11 mouse cellular contexts compared by ENCODE assay signal in genomic region chr5:131526666-131527065, GRCm38 (mm10).
DNase-seq lines count a peak whose midpoint lies in the region; ATAC-seq lines count a peak whose summit lies in the region.
"Had no signal": no experiment of that assay in that cellular context is flagged by ENCODE, and none has a peak within 500 bp of the region (broad histone marks: within the 10 kb centered on the region; RNA-seq: fewer than 3 reads in every experiment).

No protein-coding gene starts in this region.

- H3K9me3 ChIP-seq in midbrain, embryonic 13.5 days: no peaks in the 10 kb centered on the region
- no peaks in the 10 kb centered on the region for H3K9me3 ChIP-seq in midbrain, embryonic 15.5 days
- no peaks in the 10 kb centered on the region for H3K9me3 ChIP-seq in embryonic facial prominence, embryonic 11.5 days (replicated peaks; ENCODE audit: control insufficient read depth, low read length)
- H3K9me3 ChIP-seq in intestine, embryonic 16.5 days (ENCODE audit: control insufficient read depth, low read length): no peaks in the 10 kb centered on the region

- WGBS in midbrain, embryonic 13.5 days: 16% methylated on average over 3 of the region's 3 CpGs
- 15% methylated on average over 3 of the region's 3 CpGs for WGBS in midbrain, embryonic 15.5 days
- WGBS in embryonic facial prominence, embryonic 11.5 days: 11% methylated on average over 3 of the region's 3 CpGs
- 51% methylated on average over 3 of the region's 3 CpGs for WGBS in intestine, embryonic 16.5 days

- H3K4me2 ChIP-seq in midbrain, embryonic 13.5 days (replicated peaks): 0 out of 2 replicates have a peak overlapping the region, but pooled peaks have one; percentile 1
- H3K4me2 ChIP-seq in midbrain, embryonic 15.5 days: no peak overlapping the region
- H3K4me2 ChIP-seq in embryonic facial prominence, embryonic 11.5 days (ENCODE audit: low read depth, low read length): no peak overlapping the region
- H3K4me2 ChIP-seq in intestine, embryonic 16.5 days (ENCODE audit: low read depth, low read length): no peak overlapping the region

- no peak overlapping the region for H3K27ac ChIP-seq in midbrain, embryonic 13.5 days
- no peak overlapping the region for H3K27ac ChIP-seq in midbrain, embryonic 15.5 days
- no peak overlapping the region for H3K27ac ChIP-seq in embryonic facial prominence, embryonic 11.5 days (replicated peaks; ENCODE audit: low read depth, low read length)
- no peak overlapping the region for H3K27ac ChIP-seq in intestine, embryonic 16.5 days (ENCODE audit: low read length)

- no peaks in the 10 kb centered on the region for H3K27me3 ChIP-seq in midbrain, embryonic 13.5 days
- no peaks in the 10 kb centered on the region for H3K27me3 ChIP-seq in midbrain, embryonic 15.5 days (replicated peaks)
- no peaks in the 10 kb centered on the region for H3K27me3 ChIP-seq in embryonic facial prominence, embryonic 11.5 days (ENCODE audit: control insufficient read depth, insufficient read depth, low read length)
- H3K27me3 ChIP-seq in intestine, embryonic 16.5 days (replicated peaks; ENCODE audit: control insufficient read depth, insufficient read depth, low read length): no peaks in the 10 kb centered on the region

- peaks cover 9% of the 10 kb centered on the region; the same call in 1 of the 2 replicates for H3K36me3 ChIP-seq in midbrain, embryonic 13.5 days
- H3K36me3 ChIP-seq in midbrain, embryonic 15.5 days (replicated peaks): no peaks in the 10 kb centered on the region
- peaks cover 5% of the 10 kb centered on the region for H3K36me3 ChIP-seq in embryonic facial prominence, embryonic 11.5 days (replicated peaks; ENCODE audit: control insufficient read depth, insufficient read depth, low read depth, low read length)
- H3K36me3 ChIP-seq in intestine, embryonic 16.5 days (ENCODE audit: control insufficient read depth, insufficient read depth, low read length): no peaks in the 10 kb centered on the region

- ATAC-seq in midbrain, embryonic 13.5 days: no peak
- no peak for ATAC-seq in midbrain, embryonic 15.5 days (replicated peaks)
- no peak; the same call in 1 of the 2 replicates for ATAC-seq in embryonic facial prominence, embryonic 11.5 days (replicated peaks; ENCODE audit: insufficient number of reproducible peaks, low FRiP score, low TSS enrichment, low read depth)
- no peak for ATAC-seq in intestine, embryonic 16.5 days
- no peak for ATAC-seq in monocyte, adult 5-6 weeks (replicated peaks; ENCODE audit: insufficient number of reproducible peaks, low FRiP score, low TSS enrichment, poor library complexity, severe bottlenecking)
- ATAC-seq: intestine, postnatal 0 days had no signal

- no peak overlapping the region for H3K9ac ChIP-seq in midbrain, embryonic 13.5 days (replicated peaks)
- no peak overlapping the region for H3K9ac ChIP-seq in midbrain, embryonic 15.5 days
- H3K9ac ChIP-seq in embryonic facial prominence, embryonic 11.5 days (replicated peaks; ENCODE audit: low read length): no peak overlapping the region
- H3K9ac ChIP-seq in intestine, embryonic 16.5 days (ENCODE audit: low read depth, low read length): no peak overlapping the region

- H3K4me3 ChIP-seq in midbrain, embryonic 13.5 days (replicated peaks): no peak overlapping the region
- H3K4me3 ChIP-seq in midbrain, embryonic 15.5 days: no peak overlapping the region
- H3K4me3 ChIP-seq in embryonic facial prominence, embryonic 11.5 days (ENCODE audit: low read depth, low read length): no peak overlapping the region
- no peak overlapping the region for H3K4me3 ChIP-seq in intestine, embryonic 16.5 days (ENCODE audit: low read length)

- peaks cover 94% of the 10 kb centered on the region for H3K4me1 ChIP-seq in midbrain, embryonic 13.5 days (replicated peaks)
- H3K4me1 ChIP-seq in midbrain, embryonic 15.5 days: peaks cover 82% of the 10 kb centered on the region
- peaks cover 7% of the 10 kb centered on the region; the same call in 1 of the 2 replicates for H3K4me1 ChIP-seq in embryonic facial prominence, embryonic 11.5 days (ENCODE audit: control insufficient read depth, insufficient read depth, low read length)
- peaks cover 41% of the 10 kb centered on the region for H3K4me1 ChIP-seq in intestine, embryonic 16.5 days (ENCODE audit: control insufficient read depth, insufficient read depth, low read length)

- peak; percentile 87 for DNase-seq in embryonic facial prominence, embryonic 11.5 days (ENCODE audit: low spot score)
- DNase-seq in forelimb bud, embryonic 11.5 days (ENCODE audit: low read depth, low spot score): peak; percentile 79
- no peak for DNase-seq in left cerebral cortex, postnatal 4 days
- DNase-seq: adrenal gland, postnatal 10 days; lung, postnatal 36 days; thymus, postnatal 14 days had no signal

- intact Hi-C loops in left cerebral cortex, postnatal 4 days (cut with DNase I): no loop called here
